Mouse (Mus musculus) ES-E14 (cell line): ENCODE results near the gene Gck. TPM values are rescaled to one million over a fixed set of nuclear protein-coding genes. Genes with fewer than 3 reads are reported as not detected.

Experiments
- DNase-seq: peaks from one replicate; pipeline ENCODE4 v3.0.0-alpha.2; 2013; ENCODE audit warnings: low read depth, low spot score
- H3K27ac ChIP-seq: 2 replicates; pipeline ENCODE4 v1.5.1; 2012; ENCODE audit warnings: low read depth, mild to moderate bottlenecking, low read length, moderate library complexity, mixed read lengths; ENCODE audit not compliant: poor library complexity, insufficient read depth, severe bottlenecking
- H3K36me3 ChIP-seq: 2 replicates; pipeline ENCODE4 v1.6.1; 2012; ENCODE audit warnings: mild to moderate bottlenecking, low read length, moderate library complexity, mixed read lengths; ENCODE audit not compliant: control insufficient read depth, poor library complexity, insufficient read depth, severe bottlenecking
- H3K4me1 ChIP-seq, 2 experiments: fragments of 150-350 bp in 1 of 2; sonication (generic) in 1 of 2; 2 replicates each; pipeline ENCODE4 v1.6.1; 2012; ENCODE audit warnings: low read length in 2 of 2, mild to moderate bottlenecking in 1 of 2, mixed read lengths in 1 of 2; ENCODE audit not compliant: control insufficient read depth in 2 of 2, insufficient read depth in 2 of 2, poor library complexity in 1 of 2
- H3K4me3 ChIP-seq, 2 experiments: fragments of 150-350 bp in 1 of 2; sonication (generic) in 1 of 2; 2 replicates each; pipeline ENCODE4 v1.5.1; 2012; ENCODE audit warnings: low read length in 2 of 2, low read depth in 1 of 2, mild to moderate bottlenecking in 1 of 2, mixed read lengths in 1 of 2; ENCODE audit not compliant: insufficient read depth in 1 of 2, poor library complexity in 1 of 2, severe bottlenecking in 1 of 2
- H3K9ac ChIP-seq: 2 replicates; pipeline ENCODE4 v1.6.1; 2012; ENCODE audit warnings: low read depth, mild to moderate bottlenecking, low read length, mixed read lengths; ENCODE audit not compliant: poor library complexity, insufficient read depth, severe bottlenecking
- H3K9me3 ChIP-seq: fragments of 150-350 bp; sonication (generic); 2 replicates; pipeline ENCODE4 v1.6.1; 2012; ENCODE audit warnings: low read depth, mild to moderate bottlenecking, low read length; ENCODE audit not compliant: control insufficient read depth, insufficient read depth
- CHD2 ChIP-seq: IDR thresholded peaks from 2 replicates; pipeline ENCODE4 v1.6.1; 2014; ENCODE audit warnings: mild to moderate bottlenecking, low read depth, low read length, inconsistent platforms
- HCFC1 ChIP-seq: IDR thresholded peaks from 2 replicates; pipeline ENCODE4 v1.6.1; 2012; ENCODE audit warnings: low read length, inconsistent platforms, borderline replicate concordance; ENCODE audit not compliant: insufficient read depth
- MAFK ChIP-seq: IDR thresholded peaks from 2 replicates; pipeline ENCODE4 v1.6.1; 2014; ENCODE audit warnings: mild to moderate bottlenecking, low read depth, low read length, inconsistent platforms; ENCODE audit not compliant: insufficient read depth
- ZC3H11A ChIP-seq: IDR thresholded peaks from 2 replicates; pipeline ENCODE4 v1.6.1; 2012; ENCODE audit warnings: low read depth, mild to moderate bottlenecking, inconsistent platforms, low read length, borderline replicate concordance
- ZNF384 ChIP-seq: IDR thresholded peaks from 2 replicates; pipeline ENCODE4 v1.6.1; 2012; ENCODE audit warnings: low read depth, low read length, inconsistent platforms
- in situ Hi-C, 2 experiments: fragments of 600-800 bp; cut with MboI; formaldehyde crosslinking; loops; one replicate each; pipeline ENCODE4 v1.15.1; 2025; ENCODE audit warnings: low sequenced_read_pairs in 2 of 2, inconsistent platforms in 1 of 2; ENCODE audit not compliant: unreplicated experiment in 2 of 2
- total RNA-seq: library from RNA; depleted of rRNA; stranded (reverse); fragments of 300-350 nt; gene quantifications from 2 replicates; pipeline ENCODE4 v1.2.3, GENCODE M21; 2012

The Gck gene
- total RNA-seq, 1 experiment: 0.76 TPM

DNA sequence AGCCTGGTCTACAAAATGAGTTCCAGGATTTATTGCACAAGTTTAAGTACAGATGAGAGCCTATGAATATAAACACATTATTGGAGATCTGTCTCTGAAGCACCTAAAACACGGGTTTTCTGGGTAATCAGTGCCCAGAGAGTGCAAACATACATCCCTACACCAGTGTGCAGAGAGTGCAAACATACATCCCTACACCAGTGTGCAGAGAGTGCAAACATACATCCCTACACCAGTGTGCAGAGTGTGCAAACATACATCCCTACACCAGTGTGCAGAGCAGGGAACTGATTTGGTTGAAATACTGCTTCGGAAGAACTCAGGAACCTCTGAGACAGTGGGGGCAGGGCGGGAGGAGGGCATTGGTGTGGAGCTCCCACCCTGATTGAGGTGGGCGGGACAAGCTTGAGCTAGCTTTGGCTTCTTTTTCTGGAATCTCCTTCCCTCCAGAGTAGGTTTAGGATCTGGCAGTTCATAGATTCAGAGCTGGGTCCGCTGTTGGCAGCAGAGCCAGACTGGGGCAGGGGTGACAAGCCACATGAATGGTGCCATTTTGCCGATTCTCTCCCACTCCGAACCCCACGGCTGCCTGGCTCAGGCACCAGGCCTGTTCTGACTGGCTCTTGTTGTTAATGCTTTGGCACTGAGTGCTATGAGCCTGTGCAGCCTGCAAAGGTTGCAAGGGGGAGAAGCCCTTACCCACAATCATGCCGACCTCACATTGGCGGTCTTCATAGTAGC lies 43.9 kb downstream of the Gck start:
- H3K9me3 ChIP-seq: no peaks in the 10 kb centered on the region
- H3K4me3 ChIP-seq: peak overlapping the region in 1 of 2 experiments; percentile 23; a peak in 1 of 4 replicates
- TF ChIP-seq HCFC1 (no peak), MAFK (no peak), CHD2 (no peak)
- H3K27ac ChIP-seq: no peak overlapping the region
- DNase-seq: no peak
- H3K9ac ChIP-seq: no peak overlapping the region
- H3K36me3 ChIP-seq: no peaks in the 10 kb centered on the region
- in situ Hi-C loops: no loop called here
- H3K4me1 ChIP-seq: peaks cover 1 to 19% of the 10 kb centered on the region in 2 experiments; a peak in 1 of 4 replicates

DNA sequence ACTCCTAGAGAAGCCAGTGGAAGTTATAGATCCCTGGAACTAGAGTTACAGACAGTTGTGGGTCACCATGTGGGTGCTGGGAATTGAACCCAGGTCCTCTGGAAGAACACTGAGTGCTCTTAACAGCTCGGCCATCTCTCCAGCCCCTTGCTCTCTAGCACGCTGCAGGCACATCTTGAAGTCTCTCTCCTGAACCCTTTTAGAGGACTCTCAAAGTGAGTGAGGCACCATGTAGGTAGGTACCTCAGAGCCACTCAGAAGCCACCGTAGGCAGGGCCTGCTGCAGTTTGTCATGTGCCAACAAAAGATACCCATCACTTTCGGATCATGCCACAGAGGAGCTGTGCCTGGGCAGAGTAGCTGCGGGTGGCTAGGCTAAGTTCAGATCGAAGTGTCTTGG lies 45.0 kb downstream of the Gck start:
- no peak overlapping the region for H3K4me3 ChIP-seq
- no peak for TF ChIP-seq MAFK
- TF ChIP-seq ZC3H11A: no peak
- TF ChIP-seq CHD2: no peak
- no peak for TF ChIP-seq ZNF384
- TF ChIP-seq HCFC1: no peak
- in situ Hi-C loops: no loop called here
- H3K4me1 ChIP-seq: peaks cover 1 to 20% of the 10 kb centered on the region in 2 experiments; a peak in 1 of 4 replicates
- no peak overlapping the region for H3K9ac ChIP-seq
- H3K9me3 ChIP-seq: no peaks in the 10 kb centered on the region
- H3K36me3 ChIP-seq: no peaks in the 10 kb centered on the region
- no peak for DNase-seq
- no peak overlapping the region for H3K27ac ChIP-seq

DNA sequence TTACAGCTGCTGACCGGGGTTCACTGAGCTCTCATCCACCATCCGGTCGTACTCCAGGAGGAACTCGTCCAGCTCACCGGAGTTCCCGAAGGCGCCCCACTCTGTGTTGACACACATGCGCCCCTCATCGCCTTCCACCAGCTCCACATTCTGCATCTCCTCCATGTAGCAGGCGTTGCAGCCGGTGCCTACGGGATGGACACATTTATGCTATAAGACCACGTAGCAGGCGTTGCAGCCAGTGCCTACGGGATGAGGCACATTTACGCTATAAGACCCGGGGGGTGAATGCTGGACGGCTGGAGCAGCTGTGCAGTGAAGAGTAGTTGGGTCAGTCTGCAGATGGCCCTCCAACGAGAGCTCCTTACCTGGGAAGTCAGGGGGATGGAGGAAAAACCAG lies 45.5 kb downstream of the Gck start:
- Histone ChIP-seq H3K4me1 (peaks cover 1 to 20% of the 10 kb centered on the region in 2 experiments; a peak in 1 of 4 replicates), H3K36me3 (no peaks in the 10 kb centered on the region), H3K4me3 (no peak overlapping the region), H3K9me3 (no peaks in the 10 kb centered on the region), H3K9ac (no peak overlapping the region), H3K27ac (no peak overlapping the region)
- in situ Hi-C loops: no loop called here
- TF ChIP-seq MAFK (no peak), HCFC1 (no peak), CHD2 (no peak), ZC3H11A (no peak), ZNF384 (no peak)
- DNase-seq: no peak

DNA sequence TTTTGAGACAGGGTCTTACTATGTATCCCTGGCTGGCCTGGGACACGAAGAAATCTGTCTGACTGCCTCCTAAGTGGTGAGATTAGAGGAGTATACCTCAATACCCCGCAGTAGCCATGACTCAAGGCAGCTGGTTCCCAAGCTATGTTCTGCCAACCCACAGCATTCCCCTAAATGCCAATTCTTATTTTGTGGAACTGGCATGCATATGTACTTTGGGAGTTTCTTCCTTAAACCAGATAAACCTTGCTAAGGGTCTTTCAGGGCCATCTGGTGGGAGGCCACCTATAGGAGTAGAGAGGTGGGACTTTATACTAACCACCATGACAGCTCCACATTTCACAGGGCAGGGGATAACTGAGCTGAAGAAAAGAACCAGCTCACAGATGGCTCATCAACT lies 46.0 kb downstream of the Gck start:
- Histone ChIP-seq H3K36me3 (no peaks in the 10 kb centered on the region), H3K4me3 (no peak overlapping the region), H3K9me3 (no peaks in the 10 kb centered on the region), H3K27ac (no peak overlapping the region), H3K9ac (no peak overlapping the region), H3K4me1 (peaks cover 2 to 21% of the 10 kb centered on the region in 2 experiments; a peak in 2 of 4 replicates)
- DNase-seq: no peak
- no peak for TF ChIP-seq ZNF384
- TF ChIP-seq ZC3H11A: no peak
- no peak for TF ChIP-seq CHD2
- no peak for TF ChIP-seq HCFC1
- no peak for TF ChIP-seq MAFK
- in situ Hi-C loops: no loop called here

DNA sequence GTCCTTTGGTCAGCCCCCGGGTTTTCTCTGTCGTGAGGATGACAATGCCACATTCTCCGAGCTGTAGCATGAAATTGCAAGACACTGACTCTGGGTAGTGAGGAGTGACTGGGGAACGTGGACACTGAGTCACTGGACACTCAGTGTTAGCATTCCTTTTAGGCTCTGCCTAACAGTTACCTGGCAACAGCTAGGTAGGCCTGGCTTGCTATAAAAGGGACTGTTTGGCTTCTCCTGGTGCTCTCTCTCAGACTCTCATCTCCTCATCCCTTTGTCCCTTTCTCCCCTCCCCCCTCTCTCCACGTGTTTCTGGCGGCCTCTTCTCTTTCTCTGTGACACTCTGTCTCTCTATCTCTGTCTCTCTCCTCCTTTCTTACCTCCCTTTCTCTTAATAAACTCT lies 47.5 kb downstream of the Gck start:
- no peak for TF ChIP-seq MAFK
- TF ChIP-seq CHD2: no peak
- no peak for TF ChIP-seq ZC3H11A
- TF ChIP-seq ZNF384: no peak
- no peak for TF ChIP-seq HCFC1
- Histone ChIP-seq H3K9me3 (no peaks in the 10 kb centered on the region), H3K4me1 (peaks cover 5 to 34% of the 10 kb centered on the region in 2 experiments; a peak in 3 of 4 replicates), H3K36me3 (no peaks in the 10 kb centered on the region), H3K27ac (no peak overlapping the region), H3K4me3 (no peak overlapping the region), H3K9ac (no peak overlapping the region)
- DNase-seq: no peak
- in situ Hi-C loops: no loop called here
